Mouse (Mus musculus) brain, embryonic 14.5 days (tissue): ENCODE results near the gene Lrrc61.

ENCODE experiments used
- CTCF ChIP-seq: fragments of 200-500 bp; IDR thresholded peaks from 2 replicates; pipeline ENCODE4 v1.5.1; 2012; ENCODE audit warnings: inconsistent platforms, mild to moderate bottlenecking, moderate library complexity, borderline replicate concordance; ENCODE audit not compliant: insufficient read depth, insufficient read length; ENCODE audit errors: extremely low read depth
- POLR2A ChIP-seq: fragments of 200-500 bp; IDR thresholded peaks from 2 replicates; pipeline ENCODE4 v1.6.1; 2012; ENCODE audit warnings: mild to moderate bottlenecking, inconsistent platforms, borderline replicate concordance; ENCODE audit not compliant: poor library complexity, insufficient read depth, insufficient read length, severe bottlenecking; ENCODE audit errors: extremely low read depth

- TF ChIP-seq POLR2A (no peak), CTCF (no peak)
Measured at GRCm38 (mm10) chr6:48579215-48579648, 24.6 kb downstream of the Lrrc61 start.
